Mouse (Mus musculus) spleen, adult 2 months (tissue): ENCODE measurements at regions not wholly inside any gene's neighbourhood (a gene's known extent, or its start where the extent isn't known, plus 50 kb on each side); places are given as distances from the start of the nearest gene placed in this dataset.

Experiments
- CTCF ChIP-seq: fragments of 200-500 bp; IDR thresholded peaks from 2 replicates; pipeline ENCODE4 v1.5.1; 2011; ENCODE audit warnings: mild to moderate bottlenecking, inconsistent platforms; ENCODE audit not compliant: insufficient read depth, insufficient read length, insufficient replicate concordance; ENCODE audit errors: extremely low read depth
- POLR2A ChIP-seq: fragments of 200-500 bp; IDR thresholded peaks from 2 replicates; pipeline ENCODE4 v1.6.1; 2011; ENCODE audit warnings: low read depth, low read length, inconsistent platforms

- TF ChIP-seq CTCF: no peak
- TF ChIP-seq POLR2A: no peak
Observed at GRCm38 (mm10) chr8:26750120-26750519, 227.0 kb upstream of the Zfp703 start.
